13 mouse cellular contexts compared by ENCODE assay signal in genomic region chr1:153292202-153292601, GRCm38 (mm10). TPM values are rescaled to one million over a fixed set of nuclear protein-coding genes. Genes with fewer than 3 reads are reported as not detected.
DNase-seq lines count a peak whose midpoint lies in the region; ATAC-seq and TF ChIP-seq lines count a peak whose summit lies in the region.
"Had no signal": no experiment of that assay in that cellular context is flagged by ENCODE, and none has a peak within 500 bp of the region (broad histone marks: within the 10 kb centered on the region; RNA-seq: fewer than 3 reads in every experiment).

No protein-coding gene starts in this region.

- no peak for TF ChIP-seq POLR2A in lung, adult 2 months (IDR thresholded peaks at IDR 0.05; ENCODE audit: borderline replicate concordance, extremely low read depth, low read depth, low read length)

- 35% methylated on average over 6 of the region's 6 CpGs for WGBS in embryonic facial prominence, embryonic 13.5 days
- 53% methylated on average over 6 of the region's 6 CpGs for WGBS in embryonic facial prominence, embryonic 10.5 days
- 11% methylated on average over 6 of the region's 6 CpGs for WGBS in heart, embryonic 16.5 days
- 60% methylated on average over 6 of the region's 6 CpGs for WGBS in lung, adult 2 months
- WGBS in midbrain, embryonic 15.5 days, result 47% methylated on average over 6 of the region's 6 CpGs

- H3K36me3 ChIP-seq in embryonic facial prominence, embryonic 13.5 days, result no peaks in the 10 kb centered on the region
- no peaks in the 10 kb centered on the region for H3K36me3 ChIP-seq in embryonic facial prominence, embryonic 10.5 days (replicated peaks)
- no peaks in the 10 kb centered on the region for H3K36me3 ChIP-seq in heart, embryonic 16.5 days (ENCODE audit: control insufficient read depth, insufficient read depth)
- no peaks in the 10 kb centered on the region for H3K36me3 ChIP-seq in midbrain, embryonic 15.5 days (replicated peaks)

- no peak overlapping the region for H3K4me2 ChIP-seq in embryonic facial prominence, embryonic 13.5 days
- H3K4me2 ChIP-seq in heart, embryonic 16.5 days (ENCODE audit: low read depth, low read length), result peak overlapping the region; percentile 24; the same call in 1 of the 2 replicates
- H3K4me2 ChIP-seq in midbrain, embryonic 15.5 days, result no peak overlapping the region

- no peaks in the 10 kb centered on the region for H3K27me3 ChIP-seq in embryonic facial prominence, embryonic 13.5 days
- H3K27me3 ChIP-seq in embryonic facial prominence, embryonic 10.5 days (replicated peaks; ENCODE audit: low read depth, poor library complexity, severe bottlenecking), result no peaks in the 10 kb centered on the region
- no peaks in the 10 kb centered on the region for H3K27me3 ChIP-seq in heart, embryonic 16.5 days (ENCODE audit: control insufficient read depth, insufficient read depth, low read length)
- H3K27me3 ChIP-seq in midbrain, embryonic 15.5 days (replicated peaks), result no peaks in the 10 kb centered on the region

- peaks cover 24% of the 10 kb centered on the region for H3K4me1 ChIP-seq in embryonic facial prominence, embryonic 13.5 days
- H3K4me1 ChIP-seq in embryonic facial prominence, embryonic 10.5 days, result peaks cover 31% of the 10 kb centered on the region
- peaks cover 49% of the 10 kb centered on the region for H3K4me1 ChIP-seq in heart, embryonic 16.5 days (ENCODE audit: control insufficient read depth, insufficient read depth, low read length)
- H3K4me1 ChIP-seq in lung, adult 2 months (ENCODE audit: control insufficient read depth, insufficient read depth, low read length), result peaks cover 3% of the 10 kb centered on the region; the same call in 1 of the 2 replicates
- peaks cover 4% of the 10 kb centered on the region; the same call in 1 of the 2 replicates for H3K4me1 ChIP-seq in midbrain, embryonic 15.5 days

- no peak for TF ChIP-seq CTCF in lung, adult 2 months (IDR thresholded peaks at IDR 0.05; ENCODE audit: insufficient read depth, low read length)

- DNase-seq in embryonic facial prominence, embryonic 10.5 days (ENCODE audit: low spot score), result no peak
- peak; percentile 58 for DNase-seq in 3134 (ENCODE audit: extremely low read depth, insufficient read length, low spot score)
- peak; percentile 32 for DNase-seq in adrenal gland, postnatal 10 days
- DNase-seq in lung, adult 2 months, result no peak
- no peak for DNase-seq in left cerebral cortex, adult 11 months (ENCODE audit: low spot score)
- DNase-seq: gastrocnemius, postnatal 25 days; layer of hippocampus, postnatal 36 days; lung, postnatal 36 days; spleen, adult 18-20 months; thymus, adult 18-20 months had no signal

- H3K27ac ChIP-seq in embryonic facial prominence, embryonic 13.5 days, result peak overlapping the region; percentile 7; the same call in 1 of the 2 replicates
- H3K27ac ChIP-seq in embryonic facial prominence, embryonic 10.5 days (replicated peaks), result no peak overlapping the region
- peak overlapping the region; percentile 85 for H3K27ac ChIP-seq in heart, embryonic 16.5 days (ENCODE audit: low read length)
- H3K27ac ChIP-seq in midbrain, embryonic 15.5 days, result no peak overlapping the region

- no peak overlapping the region for H3K9ac ChIP-seq in embryonic facial prominence, embryonic 13.5 days
- H3K9ac ChIP-seq in heart, embryonic 16.5 days (ENCODE audit: low read length), result 0 out of 2 replicates have a peak overlapping the region, but pooled peaks have one; percentile 11
- H3K9ac ChIP-seq in midbrain, embryonic 15.5 days, result no peak overlapping the region

- H3K4me3 ChIP-seq in embryonic facial prominence, embryonic 13.5 days, result no peak overlapping the region
- no peak overlapping the region for H3K4me3 ChIP-seq in embryonic facial prominence, embryonic 10.5 days
- H3K4me3 ChIP-seq in heart, embryonic 16.5 days (ENCODE audit: low read length), result no peak overlapping the region
- no peak overlapping the region for H3K4me3 ChIP-seq in lung, adult 2 months (replicated peaks; ENCODE audit: extremely low read depth, low read depth, low read length)
- no peak overlapping the region for H3K4me3 ChIP-seq in midbrain, embryonic 15.5 days

- no peaks in the 10 kb centered on the region for H3K9me3 ChIP-seq in embryonic facial prominence, embryonic 13.5 days
- H3K9me3 ChIP-seq in embryonic facial prominence, embryonic 10.5 days, result no peaks in the 10 kb centered on the region
- H3K9me3 ChIP-seq in heart, embryonic 16.5 days (replicated peaks; ENCODE audit: control insufficient read depth, low read length), result no peaks in the 10 kb centered on the region
- no peaks in the 10 kb centered on the region for H3K9me3 ChIP-seq in midbrain, embryonic 15.5 days

- no peak for ATAC-seq in embryonic facial prominence, embryonic 13.5 days (ENCODE audit: insufficient number of reproducible peaks, insufficient read depth, low FRiP score, low TSS enrichment, low read depth)
- ATAC-seq in heart, embryonic 16.5 days (replicated peaks; ENCODE audit: extremely low read depth, insufficient read depth, low FRiP score), result no peak
- ATAC-seq in midbrain, embryonic 15.5 days (replicated peaks), result no peak

RNA-seq across cellular contexts. Expression of gene Lamc1, which starts 40.4 kb away (rescaled TPM):
- polyA plus RNA-seq in embryonic facial prominence, embryonic 13.5 days (2015; fragmentation: Nextera tagmentation; extraction: Ambion mirVana), result 35.9 and 41.9 TPM in 2 replicates
- polyA plus RNA-seq in embryonic facial prominence, embryonic 10.5 days (2016; fragmentation: Nextera tagmentation; extraction: Ambion mirVana), result 26.5 and 28.4 TPM in 2 replicates
- total RNA-seq in adrenal gland, postnatal 10 days (2021), result 100 to 1,000 TPM; 163 to 189 TPM
- 73.8 and 85.3 TPM in 2 replicates for polyA plus RNA-seq in heart, embryonic 16.5 days (2015; fragmentation: Nextera tagmentation; extraction: Ambion mirVana)
- 101 and 116 TPM in 2 replicates for polyA plus RNA-seq in lung, adult 2 months (2012; rRNA removed)
- polyA plus RNA-seq in midbrain, embryonic 15.5 days (2015; fragmentation: Nextera tagmentation; extraction: Ambion mirVana), result 15.9 and 16.0 TPM in 2 replicates

Comparison
In these comparisons a context has a peak if more than half of its experiments do, and no peak if none do; other contexts are left out.
1. H3K27ac ChIP-seq: peak in embryonic facial prominence, embryonic 13.5 days (single experiment) and heart, embryonic 16.5 days (single experiment); none in embryonic facial prominence, embryonic 10.5 days (single experiment) and midbrain, embryonic 15.5 days (single experiment).
2. DNase-seq: peak in 3134 (single experiment) and adrenal gland, postnatal 10 days (single experiment); none in embryonic facial prominence, embryonic 10.5 days (single experiment), lung, adult 2 months (single experiment) and left cerebral cortex, adult 11 months (single experiment).